Mouse (Mus musculus) embryo, embryonic 9.5 days (tissue): Measurements from ENCODE around the gene Nrg3.
"Not testable (repeated sequence)": the region's sequence is repeated elsewhere in the genome, so short reads cannot be mapped to it uniquely, and the experiment has no call there.

Experiments used
- DNase-seq: peaks from one replicate; pipeline ENCODE4 v3.0.0-alpha.2; 2017; ENCODE audit errors: extremely low spot score

Nrg3 gene

GRCm38 (mm10) chr14:38628862-38629619 is 843.8 kb downstream of the Nrg3 start:
- no peak for DNase-seq

DNA sequence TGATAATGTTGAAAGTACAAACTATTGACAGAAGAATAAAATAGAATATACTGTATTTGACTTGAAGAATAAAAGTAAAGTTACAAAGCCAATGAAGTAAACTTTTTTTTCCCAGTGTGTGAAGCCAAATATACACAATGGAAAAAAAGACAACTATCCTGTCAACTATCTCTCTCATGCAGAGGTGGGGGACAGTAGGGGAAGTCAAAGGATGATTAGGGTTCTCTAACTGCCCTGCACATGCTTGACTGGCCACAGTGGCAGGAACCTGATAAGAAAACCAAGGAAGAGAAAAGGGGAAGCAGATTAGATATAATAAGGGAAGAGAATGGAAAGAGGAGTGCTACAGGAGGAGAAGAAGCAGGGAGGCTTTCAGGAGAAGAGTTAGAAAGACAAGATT is 855.9 kb downstream of the Nrg3 start:
- DNase-seq, result no peak

GRCm38 (mm10) chr14:38597735-38598134 is 875.2 kb downstream of the Nrg3 start:
- DNase-seq, result no peak

DNA sequence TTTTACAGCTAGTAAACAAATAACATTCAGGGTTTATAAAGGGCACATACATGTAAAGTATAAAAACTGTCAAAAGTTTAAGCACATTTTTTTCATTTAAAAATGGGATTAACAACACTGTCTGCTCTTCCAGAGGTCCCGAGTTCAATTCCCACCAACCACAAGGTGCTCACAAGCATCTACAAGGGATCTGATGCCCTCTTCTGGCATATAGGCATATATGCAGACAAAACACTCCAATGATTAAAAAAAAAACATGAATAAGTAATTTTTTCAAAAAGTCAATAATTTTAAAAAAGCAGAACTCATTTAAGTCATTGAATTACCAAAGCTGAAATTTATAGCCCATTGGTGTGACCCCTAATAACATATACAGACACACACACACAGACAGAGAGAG is 878.6 kb downstream of the Nrg3 start:
- no peak for DNase-seq

GRCm38 (mm10) chr14:38576796-38577195 is 896.1 kb downstream of the Nrg3 start:
- no peak for DNase-seq

DNA sequence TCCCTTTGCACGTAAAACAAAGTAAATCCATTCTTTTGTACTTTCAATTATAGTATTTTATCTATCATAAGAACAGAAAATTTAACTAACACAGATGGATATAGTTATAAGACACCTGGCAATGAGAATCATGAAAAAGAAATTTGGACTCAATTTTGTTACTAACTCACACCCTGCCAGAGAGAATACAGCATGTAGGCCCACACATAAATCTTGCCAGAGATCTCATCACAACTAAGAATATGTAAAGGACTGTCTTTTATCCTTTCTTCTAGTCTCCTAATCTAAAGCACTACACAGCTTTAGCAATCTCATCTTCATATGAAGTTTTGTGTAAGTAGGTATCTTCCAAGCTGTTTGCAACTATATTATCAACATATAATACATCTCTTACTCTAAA is 904.7 kb downstream of the Nrg3 start:
- DNase-seq, result no peak

DNA sequence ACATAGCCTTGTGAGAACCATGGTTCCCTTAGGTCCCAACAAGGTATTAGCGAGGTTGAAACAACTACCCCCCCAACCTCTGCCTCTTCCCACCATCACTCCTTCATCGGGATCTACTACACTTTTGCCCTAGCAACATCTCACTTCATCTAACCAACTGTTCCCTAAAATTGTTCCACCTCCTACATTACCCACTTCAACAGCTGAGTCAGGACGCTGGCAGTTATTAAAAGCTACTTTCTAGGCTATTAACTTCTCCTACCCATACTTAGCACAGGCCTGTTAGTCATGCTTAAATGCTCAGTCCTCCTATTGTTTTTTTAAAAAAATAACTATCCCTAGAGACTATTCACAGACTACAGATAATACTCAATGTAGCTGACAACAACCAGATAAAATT is 906.7 kb downstream of the Nrg3 start:
- DNase-seq, result no peak

GRCm38 (mm10) chr14:38554636-38555035 is 918.3 kb downstream of the Nrg3 start:
- DNase-seq, result no peak

DNA sequence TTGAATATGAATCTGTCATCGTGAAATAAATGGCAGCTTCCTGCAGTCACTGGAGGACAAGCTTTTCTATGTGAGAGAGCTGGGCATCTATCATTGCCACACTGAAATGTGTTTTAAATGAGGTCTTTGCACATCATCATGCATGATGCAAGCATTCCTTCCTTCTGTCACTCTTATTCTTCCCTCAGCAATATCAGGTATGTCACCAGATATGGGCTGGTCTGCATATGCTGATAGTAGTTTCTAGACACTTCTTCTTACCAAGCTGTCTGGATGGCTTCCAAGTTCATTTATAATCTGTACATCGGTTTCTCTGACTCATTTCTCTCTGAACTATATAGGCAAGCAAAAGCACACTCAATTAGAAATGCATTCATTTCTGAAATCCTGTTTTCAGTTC is 925.6 kb downstream of the Nrg3 start:
- no peak for DNase-seq

GRCm38 (mm10) chr14:38535181-38535580 is 937.7 kb downstream of the Nrg3 start:
- DNase-seq, result no peak

- DNase-seq, result no peak
Measured at GRCm38 (mm10) chr14:38533495-38533894, 939.4 kb downstream of the Nrg3 start.

DNA sequence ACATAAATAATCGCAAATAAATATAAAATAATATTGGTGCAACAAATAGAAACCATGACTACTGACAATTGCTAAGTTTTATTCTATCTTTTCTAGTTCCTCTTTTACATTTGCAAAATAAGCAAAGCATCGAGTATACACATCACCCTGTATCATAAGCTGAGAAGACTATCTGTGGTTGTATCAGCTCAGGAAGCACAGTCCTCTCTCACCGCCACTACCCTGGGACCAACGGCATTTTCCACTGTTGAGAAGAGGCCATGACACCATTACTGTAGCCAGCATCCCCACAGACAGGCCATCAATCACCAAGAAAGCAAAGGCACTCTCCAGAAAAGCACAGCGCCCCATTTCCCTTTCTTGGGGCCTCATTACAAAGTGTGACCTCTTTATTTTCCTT is 956.7 kb downstream of the Nrg3 start:
- DNase-seq, result no peak

DNA sequence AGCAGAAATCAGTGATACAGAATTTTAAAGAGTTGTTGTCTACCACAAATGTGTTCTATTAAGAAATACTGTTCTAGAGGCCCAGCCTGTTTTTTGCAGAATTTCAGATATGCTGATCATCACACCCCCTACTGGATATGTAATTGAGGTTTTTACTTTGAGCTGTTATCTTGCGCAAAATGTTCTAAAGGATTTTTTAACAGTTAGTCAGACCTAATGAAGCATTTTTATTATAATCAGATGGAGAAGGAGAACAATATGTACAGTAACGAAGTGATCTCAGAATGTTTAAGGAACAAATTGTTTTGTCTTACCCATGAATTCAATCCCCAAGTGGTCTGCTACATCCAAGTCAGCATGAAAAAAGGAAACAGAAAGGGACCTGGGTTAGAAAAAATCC is 963.9 kb downstream of the Nrg3 start:
- DNase-seq, result no peak

GRCm38 (mm10) chr14:38494970-38495369 is 977.9 kb downstream of the Nrg3 start:
- DNase-seq, result no peak

GRCm38 (mm10) chr14:38447086-38447485 is 1025.8 kb downstream of the Nrg3 start:
- no peak for DNase-seq

GRCm38 (mm10) chr14:38444788-38445187 is 1028.1 kb downstream of the Nrg3 start:
- DNase-seq, result no peak

DNA sequence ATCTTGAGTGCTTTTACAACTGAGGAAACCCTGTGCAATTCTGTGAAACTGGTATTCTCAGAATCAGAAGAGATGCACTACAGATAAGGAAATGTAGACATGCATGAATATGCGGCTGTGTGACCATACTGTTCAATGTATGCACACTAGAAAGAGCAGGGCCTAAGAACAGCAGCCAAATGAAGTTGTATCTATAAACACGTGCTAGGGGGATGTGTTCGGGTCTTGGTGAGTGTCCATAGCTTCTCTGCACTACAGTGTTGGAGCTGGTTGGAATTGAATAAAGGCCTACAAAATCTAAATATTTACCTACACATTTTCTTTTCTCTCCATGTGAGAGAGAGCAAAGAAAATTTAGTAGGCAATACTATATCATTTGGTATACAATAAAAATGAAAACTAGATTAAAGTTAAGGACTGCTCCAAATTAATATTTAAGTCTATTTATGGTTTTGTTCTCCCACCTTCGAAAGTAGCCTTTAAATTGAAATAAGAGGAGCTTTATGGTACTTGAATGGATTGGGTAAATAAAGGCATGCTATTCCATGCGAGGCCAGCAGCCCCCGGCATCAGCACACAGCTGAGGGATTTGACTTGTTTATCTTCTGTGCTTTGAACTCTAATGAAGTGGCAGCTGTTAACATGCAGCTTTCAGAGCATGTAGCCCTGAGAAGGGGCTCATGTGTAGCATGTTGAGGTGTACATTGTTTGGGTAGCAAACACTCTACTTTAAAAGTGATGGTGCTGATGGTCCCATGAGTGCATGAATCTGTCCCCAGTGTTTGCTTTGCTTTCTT is 1038.9 kb downstream of the Nrg3 start:
- DNase-seq, result no peak

- no peak for DNase-seq
Measured at GRCm38 (mm10) chr14:38374660-38375059, 1098.2 kb downstream of the Nrg3 start.

DNA sequence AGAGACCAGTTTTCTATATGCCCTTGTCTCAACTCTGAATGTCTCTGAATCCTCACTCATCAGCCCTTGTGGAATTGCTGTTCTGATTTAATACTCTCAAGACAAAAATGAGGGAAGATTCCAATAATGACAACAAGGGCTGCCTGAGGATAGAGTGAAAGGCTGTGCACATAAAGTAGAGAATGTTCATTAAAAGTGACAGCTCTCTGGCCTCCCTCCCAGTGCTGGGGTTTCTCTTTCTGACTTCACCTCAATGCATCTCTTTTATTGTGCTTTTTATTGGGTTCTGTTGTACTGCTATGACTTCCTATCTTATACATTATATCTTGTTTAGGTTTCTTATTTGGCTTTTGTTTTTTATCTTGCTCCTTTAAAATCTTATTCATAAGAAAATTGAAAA is 1131.9 kb downstream of the Nrg3 start:
- DNase-seq, result no peak

- DNase-seq, result not testable (repeated sequence)
Measured at GRCm38 (mm10) chr14:38322841-38323240, 1150.0 kb downstream of the Nrg3 start.

GRCm38 (mm10) chr14:38320619-38321340 is 1152.1 kb downstream of the Nrg3 start:
- DNase-seq, result no peak
